Mouse (Mus musculus) right cerebral cortex, postnatal 25 days (tissue): ENCODE measurements at regions not wholly inside any gene's neighbourhood (a gene's known extent, or its start where the extent isn't known, plus 50 kb on each side); places are given as distances from the start of the nearest gene placed in this dataset.
A peak's percentile ranks its signal among the peaks of the same experiment; 100 is the strongest.

Experiments used
- DNase-seq: peaks from one replicate; pipeline ENCODE4 v3.0.0; 2022

DNA sequence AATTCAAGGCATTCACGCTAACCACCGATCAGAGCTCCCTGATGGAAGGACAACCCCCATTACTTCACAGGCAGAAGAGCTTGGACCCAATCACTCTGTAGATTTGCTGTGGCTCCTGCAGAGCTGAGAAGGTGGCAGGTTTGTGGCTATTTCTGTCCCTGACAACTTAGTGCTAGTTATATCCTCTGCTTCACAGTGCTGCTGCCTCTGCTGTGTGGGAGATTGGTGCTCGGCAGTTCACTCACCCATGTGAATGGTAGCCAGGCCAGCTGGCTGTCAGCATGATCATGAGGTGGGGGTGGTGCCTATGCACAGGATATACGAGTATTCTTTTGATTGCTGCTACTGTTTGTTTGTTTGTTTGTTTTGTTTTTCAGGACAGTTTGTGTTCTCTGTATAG, 113.9 kb downstream of the Gm10131 start:
- peak; percentile 13 for DNase-seq

GRCm38 (mm10) chr8:33992946-33993345, 118.6 kb downstream of the Gm10131 start:
- no peak for DNase-seq

DNA sequence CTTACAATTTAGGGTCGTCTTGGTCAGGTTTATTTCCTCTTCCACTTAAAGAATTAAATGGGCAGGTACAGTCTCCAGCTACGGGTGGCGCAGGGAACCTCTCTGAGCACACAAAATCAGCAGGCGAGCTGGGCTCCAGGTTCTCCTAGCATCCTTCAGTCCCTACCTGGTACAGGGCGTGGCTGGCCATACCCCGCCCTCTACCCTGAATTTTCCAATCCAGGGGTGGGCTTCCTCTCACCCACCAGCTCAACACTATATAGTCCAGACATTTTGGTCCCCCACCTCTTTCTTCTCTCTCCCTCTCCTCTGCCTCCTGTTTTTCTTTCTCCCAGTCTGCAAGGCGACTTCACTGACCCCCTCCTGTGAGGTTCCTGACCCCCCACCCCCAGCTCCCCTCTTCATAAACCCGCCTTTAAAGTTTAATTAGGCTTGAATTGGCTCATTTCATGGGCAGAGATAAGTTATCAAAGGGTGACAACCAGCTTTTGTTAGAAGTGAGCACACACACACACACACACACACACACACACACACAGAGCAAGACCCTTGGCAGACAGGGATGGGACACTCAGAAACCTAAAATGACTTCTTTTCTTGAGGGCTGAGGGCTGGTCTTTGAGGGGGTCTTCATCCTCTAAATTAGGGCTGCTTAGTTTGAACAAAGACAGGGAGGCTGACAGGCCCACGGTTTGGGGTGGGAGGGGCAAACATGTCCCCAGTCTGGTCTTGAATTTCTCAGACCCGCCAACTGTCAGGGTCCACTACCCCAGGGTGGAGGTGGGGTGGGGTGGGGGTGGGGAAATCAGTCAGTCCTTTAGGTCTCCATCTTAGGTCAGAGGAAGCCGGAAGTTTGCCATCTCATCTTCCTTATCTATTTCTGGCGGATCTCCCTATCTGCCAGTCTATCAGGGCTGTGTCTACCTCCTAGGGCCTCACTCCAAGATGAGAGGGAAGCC, 119.3 kb downstream of the Gm10131 start:
- no peak for DNase-seq

DNA sequence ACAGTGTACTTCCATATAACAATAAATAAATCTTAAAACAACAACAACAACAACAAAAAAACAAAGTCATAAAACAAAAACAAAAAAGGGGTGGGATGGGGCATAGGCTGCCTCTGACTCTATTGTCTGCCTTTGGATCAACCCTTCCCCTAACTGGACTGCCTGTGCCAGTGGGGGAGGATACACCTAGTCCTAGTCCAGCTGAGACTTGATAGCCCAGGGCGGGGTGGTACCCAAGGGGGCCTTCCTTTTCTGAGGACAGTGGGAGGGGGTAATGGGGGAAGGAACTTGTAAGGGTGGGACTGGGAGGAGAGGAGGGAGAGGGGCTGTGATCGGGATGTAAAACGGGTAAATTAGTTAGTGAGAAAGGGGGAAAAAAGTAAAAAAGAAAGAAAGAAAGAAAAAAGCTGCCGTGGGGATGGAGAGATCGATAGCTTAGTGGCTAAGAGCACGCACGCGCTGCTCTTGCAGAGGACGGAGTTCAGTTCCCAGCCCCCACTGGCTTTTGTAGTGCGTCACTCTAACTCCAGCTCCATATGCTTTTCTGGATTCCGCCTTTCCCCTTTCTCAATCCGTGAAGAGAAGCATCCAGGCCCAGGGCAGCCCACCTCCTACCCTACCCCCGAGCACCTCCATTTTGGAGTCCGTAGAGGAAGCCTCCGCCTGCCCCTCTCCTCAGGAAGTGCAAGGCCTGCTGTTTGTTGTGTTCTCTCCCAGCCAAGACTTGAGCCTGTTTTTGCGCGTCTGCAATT, 120.2 kb downstream of the Gm10131 start:
- DNase-seq = no peak

DNA sequence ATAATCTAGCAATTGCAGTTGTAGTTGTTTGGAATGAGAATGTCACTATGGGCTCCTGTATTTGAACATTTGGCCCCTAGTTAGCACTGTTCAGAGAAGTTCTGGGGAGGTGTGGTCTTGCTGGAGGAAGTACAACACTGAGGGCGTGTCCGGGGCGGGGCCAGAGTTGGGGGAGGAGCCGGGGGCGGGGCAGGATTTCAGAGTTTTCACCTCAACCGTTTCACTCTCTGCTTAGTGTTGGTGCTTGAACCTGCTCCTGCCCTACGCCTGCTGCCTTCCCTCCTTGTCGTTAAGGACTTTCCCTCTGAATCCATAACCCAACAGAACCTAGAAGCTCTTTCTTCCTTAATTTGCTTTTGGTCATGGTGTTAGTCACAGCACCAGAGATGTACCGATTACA, 121.5 kb downstream of the Gm10131 start:
- DNase-seq = no peak

DNA sequence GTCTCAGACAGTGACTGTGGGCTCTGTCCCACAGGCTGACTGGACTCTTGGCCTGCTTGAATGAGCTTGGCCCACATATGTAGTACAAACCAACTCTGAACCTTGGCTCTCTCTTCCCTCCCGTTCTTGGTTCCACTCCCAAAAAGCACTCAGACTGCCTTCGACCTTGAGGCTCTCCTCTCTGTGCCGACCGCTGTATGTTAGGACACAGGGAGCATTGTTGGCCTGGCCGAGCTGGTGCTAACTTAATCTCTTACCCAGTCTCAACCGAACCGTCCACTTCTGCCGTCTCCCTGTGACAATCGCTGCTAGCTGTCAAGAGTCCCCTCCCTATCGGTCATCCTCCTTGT, 123.8 kb downstream of the Gm10131 start:
- no peak for DNase-seq

GRCm38 (mm10) chr8:33987091-33987754, 124.3 kb downstream of the Gm10131 start:
- DNase-seq = no peak

GRCm38 (mm10) chr8:33986657-33987056, 124.9 kb downstream of the Gm10131 start:
- no peak for DNase-seq

DNA sequence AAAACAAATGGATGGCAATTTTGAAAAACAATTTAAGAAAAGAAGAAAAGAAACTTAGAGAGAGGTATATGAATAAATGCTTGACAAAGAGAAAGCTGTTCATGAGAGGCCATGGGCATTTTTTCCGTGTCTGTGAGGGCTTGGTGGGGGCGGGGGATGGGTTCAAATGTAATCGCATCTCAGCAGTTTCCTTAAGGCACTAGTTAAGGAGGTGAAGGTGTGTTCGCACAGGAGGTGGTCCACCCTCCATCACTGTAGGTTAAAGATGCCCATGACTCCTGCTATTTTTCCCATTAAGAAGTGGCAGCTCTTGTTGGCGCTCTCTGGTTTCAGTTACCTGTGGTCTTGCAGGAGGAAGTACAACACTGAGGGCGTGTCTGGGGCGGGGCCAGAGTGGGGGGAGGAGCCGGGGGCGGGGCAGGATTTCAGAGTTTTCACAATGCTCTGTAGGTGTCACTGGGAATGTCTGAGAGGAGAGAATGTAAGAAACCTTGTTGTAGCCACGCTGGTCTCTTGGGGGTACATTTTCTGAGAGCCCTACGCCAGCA, 126.0 kb downstream of the Gm10131 start:
- DNase-seq = no peak

- DNase-seq = no peak
Measured at GRCm38 (mm10) chr8:33981629-33982028, 129.9 kb downstream of the Gm10131 start.

DNA sequence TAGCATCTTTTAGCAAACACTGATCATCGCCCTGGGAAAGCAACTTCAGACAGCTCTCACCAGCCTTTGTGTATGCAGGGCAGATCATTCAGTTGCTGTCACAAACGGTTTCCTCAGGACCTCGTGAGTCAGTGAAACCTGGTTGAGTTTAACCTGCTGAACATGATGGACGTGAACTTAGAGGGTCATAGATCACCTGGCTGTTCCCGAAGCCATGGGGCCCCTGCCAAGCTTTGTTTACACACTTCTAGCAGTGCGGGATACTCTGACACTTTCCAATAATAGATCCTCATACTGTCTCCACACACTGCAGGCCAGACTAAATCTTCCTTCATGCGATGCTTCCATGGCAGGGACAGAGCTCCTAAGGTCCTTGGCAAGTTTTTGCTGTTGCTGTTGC, 130.5 kb downstream of the Gm10131 start:
- DNase-seq = no peak
